Mouse (Mus musculus) cerebellum, postnatal 10 days (tissue): Measurements from ENCODE around the gene Sh2d1b2.

Source experiments
- DNase-seq, 2 experiments: peaks; one replicate each; pipeline ENCODE4 v3.0.0; 2021; ENCODE audit warnings: mixed read lengths in 2 of 2

The Sh2d1b2 gene

DNA sequence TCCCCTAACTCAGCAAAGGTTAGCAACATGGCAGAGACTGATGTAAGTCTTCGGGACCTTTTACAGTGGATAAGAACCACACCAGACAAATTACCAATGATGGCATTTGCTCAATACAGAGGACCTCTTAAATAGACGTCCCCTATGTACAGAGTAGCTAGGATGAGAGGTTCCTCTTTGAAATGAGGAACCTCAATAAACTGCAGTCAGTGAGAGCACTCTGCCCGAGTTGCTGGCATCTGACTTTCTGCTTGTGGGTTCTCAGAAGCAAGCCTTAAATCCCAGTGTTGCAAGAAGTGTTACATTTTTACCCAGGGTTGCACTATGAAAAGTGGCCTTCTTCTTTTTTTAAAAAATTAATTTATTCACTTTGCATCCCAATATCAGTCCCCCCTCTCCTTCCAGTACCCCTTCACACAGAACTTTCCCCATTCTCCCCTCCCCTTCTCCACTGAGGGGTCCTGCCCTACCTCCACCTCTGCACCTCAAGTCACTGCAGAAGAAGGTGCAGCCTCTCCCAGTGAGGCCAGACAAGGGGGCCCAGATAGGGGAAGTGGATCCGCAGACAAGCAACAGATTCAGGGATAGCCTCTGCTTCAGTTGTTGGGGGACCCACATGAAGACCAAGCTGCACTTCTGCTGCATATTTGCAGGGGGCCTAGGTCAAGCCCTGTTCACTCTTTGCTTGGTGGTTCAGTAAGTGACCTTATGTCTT is 50.0 kb downstream of the Sh2d1b2 start:
- DNase-seq: no peak

GRCm38 (mm10) chr1:170292239-170292951 is 59.8 kb downstream of the Sh2d1b2 start:
- peak; percentile 76 to 83 for DNase-seq

DNA sequence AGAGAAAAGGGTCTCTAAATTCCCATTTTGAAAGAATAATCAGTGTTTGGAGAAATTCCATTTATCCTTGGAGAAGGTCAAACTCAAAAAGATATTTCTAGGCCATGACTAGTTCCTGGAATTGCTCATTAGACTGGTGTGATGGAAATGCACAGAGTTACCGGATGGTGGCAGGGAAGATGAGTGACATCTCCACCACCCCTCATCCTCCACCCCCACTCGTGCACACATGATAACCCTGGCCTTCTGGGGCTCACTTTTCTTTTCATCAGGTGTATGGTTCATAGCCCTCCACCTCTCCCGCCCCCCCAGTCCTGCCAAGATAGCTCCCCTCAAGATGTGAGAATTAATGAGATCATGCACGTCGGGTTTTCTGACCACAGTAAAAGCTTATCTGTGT is 60.7 kb downstream of the Sh2d1b2 start:
- DNase-seq: peak in 1 of 2 experiments; percentile 12

DNA sequence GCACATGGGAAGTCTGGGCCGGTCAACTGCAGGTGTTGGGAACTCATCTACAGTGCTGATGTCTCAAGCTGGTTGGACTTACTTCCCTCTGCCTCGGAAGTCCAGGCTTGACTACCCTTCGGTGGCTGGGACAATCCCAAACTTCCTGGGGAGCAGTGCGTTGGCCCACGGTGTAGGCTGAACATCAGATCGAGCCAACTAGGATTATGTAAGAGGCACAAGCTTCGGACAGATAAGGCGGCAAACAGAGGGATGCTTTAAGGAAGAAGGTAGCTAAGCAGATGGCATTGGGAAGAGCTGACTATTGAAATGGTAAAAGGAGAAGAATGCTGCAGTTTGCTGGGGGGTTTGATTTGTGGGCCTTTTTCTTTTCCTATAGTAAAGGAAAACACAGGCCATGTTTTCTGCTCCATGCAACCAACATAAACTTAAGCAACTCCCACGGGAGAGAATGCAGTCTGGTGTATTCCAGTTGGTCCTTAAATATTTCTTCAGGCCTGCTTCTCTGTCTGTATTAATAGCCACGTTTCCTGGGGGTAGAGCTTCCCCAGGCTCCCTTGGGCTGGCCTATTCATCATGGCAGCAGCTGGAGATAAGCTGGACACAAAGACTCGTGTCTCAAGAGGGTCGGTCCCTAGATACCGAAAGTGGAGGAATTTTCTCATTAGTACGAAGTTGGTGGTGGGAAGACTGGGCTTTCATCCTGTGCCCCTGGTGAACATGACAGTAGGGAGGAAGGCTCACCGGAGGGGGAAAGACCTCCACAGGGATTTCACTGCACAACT is 62.4 kb downstream of the Sh2d1b2 start:
- DNase-seq: no peak

DNA sequence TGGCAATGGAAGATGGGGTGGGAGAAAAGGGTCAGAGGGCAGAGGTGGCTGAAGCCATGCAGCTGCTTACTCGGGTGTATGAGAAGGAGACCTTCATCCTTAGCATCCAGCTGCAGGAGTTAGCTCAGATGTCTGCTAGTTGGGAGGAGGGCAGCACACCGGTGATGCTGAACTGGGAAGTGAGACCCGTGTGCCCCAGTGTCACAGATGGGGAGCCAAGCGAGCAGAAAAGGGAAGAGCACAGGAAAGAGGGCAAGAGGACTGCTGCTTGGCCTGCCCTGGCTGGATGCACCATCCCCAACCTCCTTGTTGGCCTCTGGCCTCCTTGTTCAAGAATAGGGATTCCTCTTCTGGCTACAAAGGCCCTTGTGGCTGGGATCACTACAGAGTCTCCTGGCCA is 66.9 kb downstream of the Sh2d1b2 start:
- DNase-seq: no peak

- DNase-seq: no peak
These were observed 69.1 kb downstream of the Sh2d1b2 start for GRCm38 (mm10) chr1:170301686-170302085.

GRCm38 (mm10) chr1:170302456-170302855 is 69.9 kb downstream of the Sh2d1b2 start:
- DNase-seq: no peak

- no peak for DNase-seq
These were observed 70.6 kb downstream of the Sh2d1b2 start for GRCm38 (mm10) chr1:170303103-170303502.
